Mouse (Mus musculus): ENCODE data around the gene Gde1.

GRCm38 (mm10) chr7:118652572-118653295, 52.8 kb downstream of the Gde1 start:
- TF ChIP-seq CTCF (IDR thresholded peaks at IDR 0.05; ENCODE audit: low read depth, low read length) (no peak), GATA1 (IDR thresholded peaks at IDR 0.05; ENCODE audit: borderline replicate concordance, low read length) (no peak), TAL1 (conservative IDR thresholded peaks at IDR 0.05; ENCODE audit: low read depth, low read length) (no peak), GATA2 (IDR thresholded peaks at IDR 0.05; ENCODE audit: borderline replicate concordance, low read depth, low read length) (no peak), POLR2AphosphoS5 (IDR thresholded peaks at IDR 0.05; ENCODE audit: insufficient replicate concordance, low read depth, low read length) (no peak)
